Mouse (Mus musculus) embryo, embryonic 9.5 days (tissue): ENCODE results near the gene Utp15.

Experiments used
- DNase-seq: peaks from one replicate; pipeline ENCODE4 v3.0.0-alpha.2; 2017; ENCODE audit errors: extremely low spot score

Gene Utp15

DNA sequence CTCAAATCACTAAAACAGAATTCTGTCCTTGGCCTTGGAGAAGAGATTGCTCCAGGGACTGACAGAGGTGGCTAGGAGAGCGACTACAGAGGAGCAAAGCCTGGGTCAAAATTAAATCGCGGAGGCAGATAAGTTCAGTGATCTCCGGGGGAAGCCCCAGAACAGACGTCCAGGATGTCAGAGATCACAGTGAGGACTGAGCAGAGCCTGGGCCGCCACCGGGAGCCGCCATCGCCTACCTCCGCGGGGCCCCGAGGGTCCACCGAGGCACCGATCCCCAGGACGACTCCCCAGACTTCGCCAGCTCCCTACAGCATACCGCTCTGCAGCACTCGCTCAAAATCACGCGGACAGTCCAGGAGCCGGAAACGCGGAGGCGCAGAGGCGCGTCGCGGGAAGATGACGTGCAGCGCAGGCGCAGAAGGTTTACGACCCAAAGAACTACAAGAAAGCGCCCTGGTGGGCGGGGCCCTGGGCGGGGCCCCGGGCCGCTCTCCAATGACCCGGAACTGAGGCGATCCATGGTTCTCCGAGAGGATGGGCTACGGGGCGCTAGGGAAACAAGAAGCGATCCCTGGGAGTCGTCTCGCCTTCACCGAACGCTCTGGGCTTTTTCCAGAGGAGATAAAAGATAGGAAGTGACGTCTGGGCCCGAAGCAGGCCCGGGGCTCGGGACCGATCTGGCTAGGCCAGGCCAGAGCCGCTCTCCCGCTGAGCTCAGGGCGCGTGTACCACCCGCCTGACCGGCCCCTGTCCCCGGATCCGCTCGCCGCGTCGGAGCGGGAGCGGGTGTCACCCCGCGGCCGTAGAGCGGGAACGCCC lies at the start of gene Utp15, which contains the start of gene Ankra2:
Gene Utp15 (minus strand): TSS at position 406 of the 822 bp plus-strand sequence.
Gene Ankra2 (plus strand): TSS at position 439 of the 822 bp plus-strand sequence.
- peak; percentile 99 for DNase-seq

DNA sequence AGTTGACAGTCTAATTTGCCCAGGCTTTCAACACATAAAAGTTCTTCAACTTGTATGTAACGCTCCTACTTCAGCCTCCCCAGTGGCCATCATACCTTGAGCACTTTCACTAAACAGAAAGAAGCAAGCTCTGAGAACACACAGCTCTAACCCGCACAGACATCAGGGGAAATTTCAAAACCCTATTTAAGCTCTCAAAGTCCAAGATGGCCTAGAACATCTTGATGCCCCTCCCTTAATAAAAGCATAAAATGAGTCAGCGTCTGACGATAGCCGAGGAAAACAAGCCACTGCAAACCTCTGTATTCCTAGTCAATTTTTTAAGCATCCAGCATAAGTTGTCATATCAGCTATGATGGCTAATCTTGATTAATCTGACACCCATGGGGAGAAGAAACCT lies 48.8 kb upstream of the Utp15 start:
- no peak for DNase-seq

DNA sequence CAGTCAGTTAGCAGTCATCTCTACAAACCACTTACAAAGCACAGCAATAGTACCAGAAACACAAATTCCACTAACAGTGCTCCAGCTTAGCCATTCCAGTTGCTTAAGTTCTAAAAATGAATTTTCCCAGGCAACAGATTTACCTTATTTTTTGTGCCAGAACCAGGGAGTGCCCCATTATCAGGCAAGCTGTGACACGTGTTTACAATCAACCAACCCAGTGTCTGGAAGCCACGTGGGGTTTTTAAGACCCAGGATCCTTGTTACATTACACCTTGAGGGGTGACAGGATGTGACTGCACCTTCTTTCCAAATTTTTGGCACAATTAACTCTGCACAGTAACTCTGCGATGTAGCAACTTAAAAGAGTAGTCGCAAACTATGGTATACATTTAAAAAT lies 45.9 kb upstream of the Utp15 start:
- DNase-seq = no peak

DNA sequence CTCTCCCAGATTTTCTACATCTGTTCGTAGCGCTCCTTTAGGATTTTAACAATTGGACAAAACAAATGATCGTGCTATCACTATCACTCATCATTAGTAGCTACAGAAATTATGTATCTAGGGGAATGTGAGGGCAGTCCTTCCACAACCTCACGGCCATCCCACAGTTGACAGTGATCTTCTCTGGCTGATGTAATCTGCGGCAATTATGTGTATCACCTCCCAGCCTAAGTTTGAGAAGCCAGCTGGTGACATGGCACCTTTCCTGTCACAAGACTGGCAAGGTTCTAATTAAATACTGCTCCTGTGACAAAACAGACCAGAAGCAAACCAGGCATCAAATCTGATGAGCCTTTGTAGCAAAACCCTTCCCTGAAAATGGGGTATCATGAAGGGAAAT lies 45.2 kb upstream of the Utp15 start:
- no peak for DNase-seq

DNA sequence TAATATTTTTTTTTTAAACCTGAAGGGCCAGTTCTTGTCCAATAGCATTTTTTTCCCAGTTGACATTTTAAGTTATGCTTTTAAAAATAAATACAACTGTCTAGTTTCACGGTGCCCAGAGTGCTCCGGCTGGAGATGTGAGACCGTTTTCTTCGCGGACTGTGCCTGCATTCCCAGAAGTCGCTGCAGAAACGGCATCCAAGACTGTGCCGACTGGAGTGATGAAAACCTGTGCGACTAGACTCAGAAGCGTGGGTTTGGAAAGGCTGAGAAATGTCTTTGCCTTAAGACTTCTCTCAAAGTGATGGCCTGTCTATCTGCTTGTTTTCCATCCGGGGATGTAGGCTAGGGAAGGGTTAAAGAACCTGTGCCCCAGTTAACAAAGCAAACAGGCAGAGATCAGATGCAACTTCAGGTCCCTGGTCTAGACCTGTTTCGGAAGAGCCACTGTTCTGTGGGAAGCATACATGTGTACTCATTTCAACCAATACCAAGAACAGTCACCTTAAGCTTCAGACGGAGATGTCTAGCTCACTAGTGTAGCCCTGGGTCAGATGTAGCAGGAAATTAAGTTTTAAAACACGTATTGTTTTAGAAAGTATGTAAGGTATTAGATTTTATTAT lies 44.1 kb upstream of the Utp15 start:
- DNase-seq = no peak

DNA sequence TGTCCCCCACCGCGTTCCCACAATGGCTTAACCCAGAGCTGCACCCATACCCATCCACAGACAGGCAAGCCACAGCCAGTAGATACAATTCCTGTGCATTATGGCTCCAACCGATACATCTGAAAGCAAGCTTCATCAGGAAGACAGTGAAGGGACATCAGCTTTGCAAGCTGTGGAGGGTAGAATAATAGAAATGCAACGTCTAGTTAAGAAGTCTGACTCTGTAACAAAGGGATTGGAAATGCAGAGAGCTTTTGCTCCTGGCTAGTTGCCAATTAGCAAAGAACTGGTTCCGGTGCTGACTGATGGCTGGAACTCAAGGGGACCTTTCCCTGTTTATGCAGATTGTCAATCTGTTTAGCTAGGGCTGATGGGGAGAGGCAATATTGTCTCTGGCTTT lies 43.6 kb upstream of the Utp15 start:
- no peak for DNase-seq

DNA sequence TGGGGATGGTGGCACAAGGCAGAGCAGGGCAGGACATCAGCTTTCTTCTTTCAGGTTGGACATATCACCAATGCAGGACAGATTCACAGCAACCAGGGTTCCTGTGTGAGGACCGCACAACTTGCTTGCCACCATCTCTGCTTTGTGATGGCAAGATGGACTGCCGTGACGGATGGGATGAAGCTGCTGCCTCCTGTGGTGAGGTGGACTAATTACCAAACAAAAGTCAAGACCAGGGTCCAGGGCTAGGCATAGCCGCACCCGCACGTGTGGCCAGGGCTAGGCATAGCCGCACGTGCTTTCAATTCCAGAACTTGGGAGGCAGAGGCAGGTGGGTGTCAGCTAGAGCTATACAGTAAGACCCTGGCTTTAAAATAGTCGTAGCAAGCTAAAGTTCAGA lies 42.4 kb upstream of the Utp15 start:
- DNase-seq = no peak

DNA sequence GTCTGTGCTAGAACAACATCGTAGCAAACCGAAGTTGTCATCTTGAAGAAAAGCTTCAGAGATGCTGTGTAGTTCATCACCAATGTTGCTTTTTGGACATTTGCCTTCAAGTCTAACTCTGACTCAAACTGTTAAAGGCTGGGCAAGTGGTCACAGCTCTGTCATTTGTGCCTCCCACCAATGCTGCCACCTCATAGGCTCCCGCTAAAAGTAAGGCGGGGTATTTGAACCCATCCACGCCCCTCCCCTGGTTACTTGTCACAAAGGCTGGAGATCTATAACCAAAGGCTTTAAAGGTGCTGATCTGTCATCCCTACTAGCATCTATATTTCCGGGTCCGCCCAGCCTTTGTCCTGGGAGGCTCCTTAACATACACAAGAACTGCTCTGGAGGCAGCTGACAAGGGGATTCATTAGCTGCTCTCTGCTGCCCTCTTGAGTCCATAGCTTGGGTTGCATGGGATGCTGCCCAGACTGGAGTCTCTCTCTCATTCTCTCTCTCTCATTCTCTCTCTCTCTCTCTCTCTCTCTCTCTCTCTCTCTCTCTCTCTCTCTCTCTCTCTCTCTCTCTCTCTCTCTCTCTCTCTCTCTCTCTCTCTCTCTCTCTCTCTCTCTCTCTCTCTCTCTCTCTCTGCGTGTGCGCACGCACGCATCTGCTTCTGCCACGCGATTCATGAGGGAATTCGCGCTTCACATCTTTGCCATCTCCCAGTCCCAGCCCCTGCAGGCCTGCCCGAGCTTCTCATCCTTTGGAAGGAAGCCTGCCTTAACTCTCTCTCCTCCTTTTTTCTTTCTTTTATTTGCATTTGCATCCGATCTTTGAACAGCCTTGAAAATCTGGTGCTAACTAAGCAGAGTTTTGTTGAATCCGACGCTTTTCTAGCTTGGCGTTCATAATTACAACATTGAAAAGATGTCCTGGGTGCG lies 36.3 kb upstream of the Utp15 start:
- peak; percentile 87 for DNase-seq

DNA sequence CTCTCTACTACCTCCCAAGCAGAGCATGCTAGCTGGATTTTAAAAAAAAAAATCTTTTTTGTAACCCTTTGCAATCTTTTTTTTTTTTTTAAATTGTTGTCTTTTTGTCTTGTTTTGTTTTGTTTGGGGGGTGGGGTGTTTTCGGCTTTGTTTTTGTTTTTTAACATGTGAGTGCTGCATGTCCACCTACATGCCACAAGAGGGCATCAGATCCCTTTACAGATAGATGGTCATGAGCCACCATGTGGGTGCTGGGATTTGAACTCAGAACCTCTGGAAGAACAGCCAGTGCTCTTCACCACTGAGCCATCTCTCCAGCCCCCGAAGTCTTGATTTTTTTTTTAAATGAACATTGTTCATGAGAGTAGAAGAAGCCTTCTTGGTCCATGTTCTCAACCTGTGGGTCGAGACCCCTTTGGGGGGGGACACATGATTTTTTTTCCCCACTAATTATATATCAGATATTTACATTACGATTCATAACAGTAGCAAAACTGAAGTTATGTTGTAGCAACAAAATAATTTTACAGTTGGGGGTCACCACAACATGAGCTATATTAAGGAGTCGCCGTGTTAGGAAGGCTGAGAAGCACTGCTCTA lies 35.1 kb upstream of the Utp15 start:
- no peak for DNase-seq

DNA sequence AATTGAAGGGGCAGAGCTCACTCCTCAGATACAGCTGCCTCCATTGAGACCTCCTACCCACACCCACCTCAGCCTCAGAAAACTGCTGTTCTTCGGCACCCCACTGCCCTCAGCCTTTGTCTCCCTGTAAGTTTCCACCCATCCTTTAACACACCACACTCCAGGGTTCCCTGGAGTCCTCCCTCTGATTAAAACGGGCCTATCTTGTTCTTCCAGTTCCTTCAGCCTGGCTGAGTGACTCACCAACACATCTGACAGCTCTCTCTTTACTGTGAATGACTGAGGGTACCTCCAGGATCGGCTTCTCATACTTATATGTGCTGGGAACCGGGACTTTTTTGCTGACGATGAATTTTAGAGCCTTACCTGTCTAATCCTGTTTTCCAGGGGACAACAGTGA lies 33.2 kb upstream of the Utp15 start:
- no peak for DNase-seq

DNA sequence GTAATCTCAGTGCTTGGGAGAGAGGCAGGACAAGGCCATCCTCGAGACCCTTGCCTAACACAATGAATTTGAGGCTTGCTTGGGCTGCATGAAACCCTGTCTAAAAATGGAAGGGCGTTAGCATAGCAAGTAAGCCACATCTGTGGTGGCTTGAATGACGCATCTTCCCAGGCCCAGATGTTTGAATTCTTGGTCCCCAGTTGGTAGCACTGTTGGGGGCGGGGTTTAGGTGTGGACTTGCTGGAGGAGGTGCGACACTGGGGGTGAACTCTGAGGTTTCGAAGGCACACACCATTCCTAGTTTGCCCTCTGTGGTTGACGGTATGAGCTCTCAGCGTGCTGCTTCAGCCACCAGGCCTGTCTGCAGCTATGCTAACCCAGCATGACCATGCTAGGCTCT lies 28.9 kb upstream of the Utp15 start:
- DNase-seq = no peak

DNA sequence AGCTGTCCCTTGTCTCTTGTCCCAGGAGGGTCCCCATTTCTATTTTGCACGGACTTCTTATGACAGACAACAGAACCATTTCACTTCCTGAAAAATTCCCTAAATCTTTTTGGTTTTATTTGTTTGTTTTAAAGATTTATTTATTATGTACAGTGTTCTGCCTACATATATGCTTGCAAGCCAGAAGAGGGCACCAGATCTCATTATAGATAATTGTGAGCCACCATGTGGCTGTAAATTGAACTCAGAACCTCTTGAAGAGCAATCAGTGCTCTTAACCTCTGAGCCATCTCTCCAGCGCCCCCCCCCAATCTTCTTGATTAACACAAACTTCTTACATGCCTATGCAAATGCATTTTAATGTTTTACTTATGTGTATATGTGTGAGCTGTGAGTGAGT lies 27.9 kb upstream of the Utp15 start:
- no peak for DNase-seq

DNA sequence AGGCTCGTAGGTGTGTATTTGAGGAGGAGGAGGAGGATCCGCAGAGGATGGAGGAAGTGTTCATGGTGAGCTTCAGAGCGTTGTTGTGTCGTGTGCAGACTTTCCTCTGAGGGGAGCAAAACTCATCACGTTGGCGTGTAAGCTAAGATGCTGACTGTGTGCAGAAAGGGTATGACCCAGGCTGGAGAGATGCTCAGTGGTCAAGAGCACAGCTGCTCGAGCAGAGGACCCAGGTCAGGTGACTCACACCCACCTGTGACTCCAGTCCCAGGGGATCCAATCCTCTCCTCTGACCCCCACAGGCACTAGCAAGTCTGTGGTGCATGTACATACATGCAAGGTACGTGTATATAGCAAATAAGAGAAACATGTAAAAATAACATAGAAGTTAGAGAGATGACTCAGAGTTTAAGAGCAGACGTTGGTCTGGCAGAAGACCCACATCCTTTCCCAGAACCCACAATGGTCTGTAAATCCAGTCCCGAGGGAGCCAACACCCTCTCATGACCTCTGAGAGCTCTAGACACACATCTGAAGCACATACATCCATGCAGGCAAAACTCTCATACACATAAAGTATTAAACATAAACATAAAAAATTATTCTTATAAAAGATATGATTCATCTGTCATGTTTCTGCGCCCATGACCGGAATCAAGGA lies 18.3 kb upstream of the Utp15 start:
- no peak for DNase-seq

DNA sequence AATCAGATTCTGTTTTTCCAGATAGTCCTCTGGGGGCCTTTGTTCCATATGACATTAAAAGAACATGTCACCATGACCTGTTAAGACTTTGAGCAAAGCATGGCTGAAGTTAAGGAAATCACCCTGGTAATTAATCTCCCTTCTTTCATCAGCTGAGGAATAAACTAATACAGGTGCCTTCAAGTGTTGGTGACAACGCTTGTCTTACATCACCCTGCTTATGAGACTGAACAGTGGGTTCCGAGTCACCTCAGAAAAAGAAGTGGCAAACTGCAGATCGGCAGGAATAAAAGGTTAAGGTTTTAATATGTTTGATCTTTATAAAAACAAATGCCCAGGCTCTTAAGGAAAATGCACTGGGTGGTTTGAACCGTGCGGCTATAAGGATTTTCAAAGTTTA lies 16.8 kb upstream of the Utp15 start, which contains the start of gene Gm21976:
Gene Gm21976 (plus strand): TSS at position 202 of the 400 bp plus-strand sequence.
- DNase-seq = no peak

DNA sequence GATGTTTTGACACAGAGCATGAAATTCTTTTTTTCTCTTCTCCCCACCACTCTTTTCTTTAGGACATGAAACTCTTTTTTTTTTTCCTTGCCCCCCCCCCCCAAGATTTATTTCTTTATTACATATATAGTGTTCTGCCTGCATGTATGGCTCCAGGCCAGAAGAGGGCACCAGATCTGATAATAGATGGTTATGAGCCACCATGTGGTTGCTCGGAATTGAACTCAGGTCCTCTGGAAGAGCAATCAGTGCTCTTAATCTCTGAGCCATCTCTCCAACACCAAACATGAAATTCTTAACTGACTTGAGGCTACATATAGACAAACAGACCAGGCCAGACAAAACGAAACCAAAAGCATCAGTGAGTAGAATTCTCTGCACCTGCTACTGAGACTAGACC lies 14.7 kb upstream of the Utp15 start:
- no peak for DNase-seq

DNA sequence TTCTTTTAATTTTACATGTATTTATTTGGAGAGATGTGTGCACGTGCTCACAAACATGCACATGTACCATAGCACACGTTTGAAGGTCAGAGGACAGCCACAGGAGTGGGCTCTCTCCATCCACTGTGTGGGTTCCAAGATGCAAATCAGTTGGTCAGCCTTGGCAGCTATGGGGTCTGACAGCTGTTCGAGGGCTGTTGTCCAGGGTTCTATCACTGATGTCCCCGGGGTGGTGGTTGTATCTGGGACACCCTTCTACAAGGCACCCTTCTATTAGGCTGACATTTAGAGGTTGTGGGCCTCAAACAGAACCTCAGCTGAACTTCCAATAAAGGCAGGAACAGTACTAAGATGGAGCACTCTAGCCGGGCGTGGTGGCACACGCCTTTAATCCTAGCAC lies 13.4 kb upstream of the Utp15 start:
- no peak for DNase-seq

DNA sequence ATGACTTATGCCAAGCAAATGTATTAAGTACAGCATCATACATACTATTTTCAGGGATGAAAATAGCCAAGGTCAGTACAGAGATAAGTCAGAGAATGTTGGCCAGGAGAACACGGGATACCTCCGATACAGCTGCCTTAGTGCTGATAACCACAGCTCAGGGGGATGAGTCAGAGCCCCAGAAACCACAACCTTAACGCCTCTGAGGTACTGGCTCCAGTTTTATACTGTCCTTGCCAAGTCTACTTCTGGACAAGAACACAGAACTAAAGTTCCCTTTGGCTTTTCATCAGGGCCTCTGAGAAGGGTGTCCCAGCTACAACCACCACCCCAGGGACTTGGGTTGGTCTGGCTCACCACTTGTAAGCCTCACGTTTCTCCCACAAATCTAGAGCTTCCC lies 12.8 kb upstream of the Utp15 start:
- no peak for DNase-seq

DNA sequence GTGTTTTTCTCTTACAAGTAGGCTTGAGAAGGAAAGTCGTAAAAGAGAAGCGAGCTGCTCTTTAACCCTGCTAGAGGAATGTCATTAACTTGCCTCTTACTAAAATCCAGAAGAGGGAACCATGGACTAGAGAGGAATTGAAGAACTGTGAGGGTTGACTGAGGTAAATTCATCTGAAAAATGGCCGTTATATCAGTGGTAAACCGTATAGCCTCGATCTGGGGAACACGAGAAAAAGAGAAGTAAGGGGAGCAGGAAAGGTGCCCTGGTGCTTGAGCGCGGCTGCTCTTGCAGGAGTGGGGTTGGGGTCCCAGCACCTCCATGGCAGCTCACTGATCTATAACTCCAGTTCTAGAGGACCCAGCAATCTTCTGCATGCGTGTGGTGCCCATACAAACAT lies 11.2 kb upstream of the Utp15 start:
- DNase-seq = no peak

DNA sequence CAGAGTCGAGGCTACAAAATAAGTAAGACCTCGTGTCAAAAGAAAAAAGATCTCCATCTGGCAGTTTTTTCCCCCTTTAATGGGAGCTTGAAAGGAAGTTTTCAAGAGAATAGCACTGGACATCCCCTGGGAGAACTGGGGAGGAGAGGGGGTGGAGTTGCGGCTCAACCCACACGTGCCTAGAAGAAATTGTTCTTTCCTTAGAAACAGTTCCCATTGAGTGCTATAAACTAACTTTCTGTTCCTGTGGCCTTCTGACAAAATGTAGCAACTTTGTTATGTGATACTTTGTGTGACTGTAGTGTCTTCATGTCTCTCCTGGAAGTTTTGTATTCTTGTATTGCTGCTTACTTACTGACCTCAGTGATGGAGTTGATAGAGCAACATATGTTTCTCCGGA lies 1.3 kb upstream of the Utp15 start:
- peak; percentile 10 for DNase-seq

DNA sequence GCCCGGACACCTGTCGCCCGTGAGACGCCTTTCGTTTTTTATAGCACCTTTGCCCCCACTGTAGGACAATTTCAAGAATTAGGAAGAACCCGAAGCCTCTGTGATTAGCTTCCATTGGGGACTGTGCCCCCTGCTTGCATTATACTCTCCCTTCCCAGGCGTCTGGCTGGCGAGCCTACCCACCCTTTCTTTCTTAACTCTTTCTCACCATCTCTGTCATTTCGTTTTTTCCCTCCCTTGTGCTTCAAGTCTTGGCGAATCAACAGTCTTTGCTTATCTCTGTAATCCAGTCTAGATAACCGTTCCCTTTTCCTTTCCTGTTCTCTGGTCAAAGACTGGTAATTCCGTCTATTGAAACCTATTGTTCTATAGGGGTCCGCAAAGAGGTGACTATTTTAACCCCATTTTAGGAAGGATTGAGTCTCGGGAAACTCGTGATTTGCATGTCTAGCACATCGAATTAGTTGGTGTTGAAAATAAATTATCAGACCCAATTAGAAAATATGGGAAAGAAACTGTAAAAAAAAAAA lies 682 bp upstream of the Utp15 start:
- DNase-seq = no peak

DNA sequence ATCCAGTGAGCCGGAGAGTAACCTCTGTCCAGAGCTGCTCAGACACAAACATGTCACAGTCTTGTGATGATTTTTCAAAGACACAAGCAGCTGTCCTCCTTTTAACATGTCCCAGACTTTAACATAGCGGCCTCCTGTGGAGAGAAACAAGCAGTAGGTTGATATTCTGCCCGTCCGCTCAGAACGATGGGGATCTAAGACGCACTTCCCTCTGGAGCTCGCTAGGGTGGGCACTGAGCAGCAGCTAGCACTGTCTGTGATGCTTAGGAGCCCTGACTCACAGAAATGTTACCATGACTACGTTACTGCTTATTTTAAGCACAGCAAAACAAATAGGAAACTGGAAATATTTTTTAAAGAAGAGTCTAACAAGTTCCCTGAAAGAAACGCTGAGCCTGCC lies 7.9 kb downstream of the Utp15 start:
- no peak for DNase-seq
